ENCODE assay signal across 8 mouse cellular contexts in the genomic region with DNA sequence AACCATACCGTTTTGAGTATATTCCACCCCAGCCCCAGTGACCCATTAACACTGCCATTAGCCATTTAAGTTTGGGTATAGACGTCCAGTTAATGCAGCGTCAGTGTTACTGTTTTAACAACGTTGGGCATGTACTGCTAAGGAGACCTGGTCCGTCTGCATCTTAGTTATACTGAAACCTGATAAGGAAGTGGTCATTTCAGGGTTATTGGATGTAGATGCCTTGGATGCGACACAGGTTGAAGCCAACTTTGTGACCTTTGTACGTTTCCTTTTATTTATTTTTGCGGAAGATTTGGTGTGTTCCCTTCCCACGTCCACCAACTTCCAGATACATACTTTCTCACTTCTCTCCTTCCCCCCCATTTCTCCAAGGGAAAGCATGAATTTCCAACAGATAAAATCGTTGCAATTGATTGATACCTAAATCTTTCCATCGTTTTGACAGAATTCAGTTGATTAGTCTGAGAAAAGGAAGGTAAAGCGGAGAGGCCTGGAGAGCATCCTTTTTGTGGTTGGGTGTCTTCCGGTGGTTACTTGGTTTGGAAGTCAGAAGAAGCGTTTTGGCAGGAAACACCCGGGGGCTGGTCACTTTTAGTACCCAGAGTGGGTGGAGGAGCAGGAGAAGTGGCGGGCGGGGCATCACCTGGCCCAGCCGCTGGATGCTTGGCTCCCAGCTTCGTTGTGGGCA. TPM values are rescaled to one million over a fixed set of nuclear protein-coding genes. Genes with fewer than 3 reads are reported as not detected.
A peak's percentile ranks its signal among the peaks of the same experiment; 100 is the strongest.
DNase-seq lines count a peak whose midpoint lies in the region; ATAC-seq and TF ChIP-seq lines count a peak whose summit lies in the region.

No protein-coding gene starts in this region.

- H3K4me3 ChIP-seq in layer of hippocampus, adult 2 months: peak overlapping the region; percentile 83
- H3K4me3 ChIP-seq in intestine, embryonic 16.5 days (ENCODE audit: low read length): peak overlapping the region; percentile 80
- peak overlapping the region; percentile 58 for H3K4me3 ChIP-seq in neural tube, embryonic 12.5 days

- H3K4me1 ChIP-seq in intestine, embryonic 16.5 days (ENCODE audit: control insufficient read depth, insufficient read depth, low read length): peaks cover 18% of the 10 kb centered on the region; the same call in 1 of the 2 replicates
- peaks cover 23% of the 10 kb centered on the region for H3K4me1 ChIP-seq in neural tube, embryonic 12.5 days

- H3K27ac ChIP-seq in layer of hippocampus, adult 2 months: peak overlapping the region; percentile 88
- peak overlapping the region; percentile 83 for H3K27ac ChIP-seq in intestine, embryonic 16.5 days (ENCODE audit: low read length)
- peak overlapping the region; percentile 80 for H3K27ac ChIP-seq in neural tube, embryonic 12.5 days

- no peak; the same call in 1 of the 2 replicates for ATAC-seq in intestine, embryonic 16.5 days
- no peak for ATAC-seq in neural tube, embryonic 12.5 days (ENCODE audit: low FRiP score, low read depth)

- no peaks in the 10 kb centered on the region for H3K36me3 ChIP-seq in intestine, embryonic 16.5 days (ENCODE audit: control insufficient read depth, insufficient read depth, low read length)
- no peaks in the 10 kb centered on the region for H3K36me3 ChIP-seq in neural tube, embryonic 12.5 days

- WGBS in intestine, embryonic 16.5 days: 7% methylated on average over 19 of the region's 19 CpGs
- 10% methylated on average over 19 of the region's 19 CpGs for WGBS in neural tube, embryonic 12.5 days

- TF ChIP-seq CTCF in layer of hippocampus, adult 2 months (conservative IDR thresholded peaks at IDR 0.05): no peak

- no peak for DNase-seq in layer of hippocampus, adult 2 months (ENCODE audit: low spot score in 2 of 2)
- DNase-seq in layer of hippocampus, adult 8-10 months (ENCODE audit: low spot score in 2 of 2): no peak
- DNase-seq in embryo, embryonic 11 days: peak; percentile 17
- DNase-seq in thymus, postnatal 10 days (ENCODE audit: low spot score in 2 of 2): no peak
- DNase-seq in retina, postnatal 1 day: no peak
- no peak for DNase-seq in urinary bladder, postnatal 14 days (ENCODE audit: low spot score)

- peak overlapping the region; percentile 77 for H3K9ac ChIP-seq in intestine, embryonic 16.5 days (ENCODE audit: low read depth, low read length)
- peak overlapping the region; percentile 72 for H3K9ac ChIP-seq in neural tube, embryonic 12.5 days

- no peaks in the 10 kb centered on the region for H3K9me3 ChIP-seq in intestine, embryonic 16.5 days (ENCODE audit: control insufficient read depth, low read length)
- no peaks in the 10 kb centered on the region for H3K9me3 ChIP-seq in neural tube, embryonic 12.5 days

- peak overlapping the region; percentile 60 for H3K4me2 ChIP-seq in intestine, embryonic 16.5 days (ENCODE audit: low read depth, low read length)
- H3K4me2 ChIP-seq in neural tube, embryonic 12.5 days (replicated peaks): peak overlapping the region; percentile 67

- no peaks in the 10 kb centered on the region for H3K27me3 ChIP-seq in intestine, embryonic 16.5 days (replicated peaks; ENCODE audit: control insufficient read depth, insufficient read depth, low read length)
- no peaks in the 10 kb centered on the region for H3K27me3 ChIP-seq in neural tube, embryonic 12.5 days (replicated peaks)

RNA-seq across cellular contexts. Expression of a gene that starts 20.4 kb away (rescaled TPM):
- 10 to 100 TPM; 29.5 to 30.3 TPM for total RNA-seq in layer of hippocampus, adult 2 months (2021)
- 10 to 100 TPM; 27.4 to 30.0 (median 28.1) TPM for total RNA-seq in layer of hippocampus, adult 8-10 months (2022)
- polyA plus RNA-seq in intestine, embryonic 16.5 days (2015; fragmentation: Nextera tagmentation; extraction: Ambion mirVana): 14.2 and 16.1 TPM in 2 replicates
- 25.3 and 27.9 TPM in 2 replicates for polyA plus RNA-seq in neural tube, embryonic 12.5 days (2016; fragmentation: Nextera tagmentation; extraction: Ambion mirVana)

RNA-seq across cellular contexts. Expression of a gene that starts 34.6 kb away (rescaled TPM):
- total RNA-seq in layer of hippocampus, adult 2 months (2021): 10 to 100 TPM; 19.5 to 20.1 TPM
- 10 to 100 TPM; 15.8 to 21.7 (median 21.2) TPM for total RNA-seq in layer of hippocampus, adult 8-10 months (2022)
- polyA plus RNA-seq in intestine, embryonic 16.5 days (2015; fragmentation: Nextera tagmentation; extraction: Ambion mirVana): 29.2 and 31.2 TPM in 2 replicates
- polyA plus RNA-seq in neural tube, embryonic 12.5 days (2016; fragmentation: Nextera tagmentation; extraction: Ambion mirVana): 29.7 and 32.4 TPM in 2 replicates

RNA-seq across cellular contexts. Expression of a gene that starts 50.6 kb away (rescaled TPM):
- total RNA-seq in layer of hippocampus, adult 2 months (2021): 10 to 100 TPM; 11.1 to 13.3 TPM
- total RNA-seq in layer of hippocampus, adult 8-10 months (2022): 10 to 100 TPM in 3 of 4 experiments, 1 to 10 TPM in 1; 9.2 to 11.1 (median 10.4) TPM
- polyA plus RNA-seq in intestine, embryonic 16.5 days (2015; fragmentation: Nextera tagmentation; extraction: Ambion mirVana): 73.9 and 79.8 TPM in 2 replicates
- polyA plus RNA-seq in neural tube, embryonic 12.5 days (2016; fragmentation: Nextera tagmentation; extraction: Ambion mirVana): 153 and 174 TPM in 2 replicates
